Mouse (Mus musculus): ENCODE data around the gene Tmem200a. TPM values are rescaled to one million over a fixed set of nuclear protein-coding genes. Genes with fewer than 3 reads are reported as not detected.

The Tmem200a gene
- 0.41 and 2.7 TPM in 2 replicates for polyA plus RNA-seq (2016; fragmentation: Nextera tagmentation; extraction: Ambion mirVana)

DNA sequence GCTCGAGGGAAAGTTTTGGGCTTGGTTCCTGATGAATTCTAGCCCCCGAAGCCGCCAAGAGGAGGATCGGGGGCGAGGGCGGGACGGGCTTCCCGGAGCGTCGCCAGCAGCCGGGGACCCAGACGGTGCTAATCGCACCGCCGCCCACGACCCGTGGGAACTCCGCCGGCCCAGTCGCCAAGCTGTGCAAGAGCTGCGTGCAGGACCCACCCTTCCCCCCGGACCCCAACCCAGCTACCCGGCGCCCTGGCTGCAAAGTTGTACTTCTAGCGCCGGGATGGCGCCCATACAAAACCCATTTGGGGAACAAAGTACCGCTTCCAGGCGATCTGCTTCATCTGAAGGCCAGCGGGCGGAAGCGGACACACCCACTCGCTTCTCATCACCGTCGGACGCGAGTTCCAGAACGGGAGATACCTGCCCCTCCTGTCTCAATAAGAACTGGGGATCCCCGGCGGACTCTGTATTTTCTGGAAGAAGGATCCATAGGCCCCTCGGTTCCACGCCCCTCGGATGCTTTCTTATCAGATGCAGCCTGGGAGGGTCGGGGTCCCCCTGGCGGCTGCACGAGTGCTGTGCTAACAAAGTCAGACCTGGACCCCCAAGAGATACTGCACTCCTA, at the start of gene Tmem200a:
Tmem200a (minus strand) TSS at position 532 of the 622 bp plus-strand sequence.
- peak within 1 kb of the TSS; percentile 74 for H3K27ac ChIP-seq
- DNase-seq (ENCODE audit: low spot score), result peak; percentile 85
- H3K27me3 ChIP-seq (ENCODE audit: low read depth, poor library complexity, severe bottlenecking), result peaks cover 39% of the 10 kb centered on the region
- no peaks in the 10 kb centered on the region for H3K9me3 ChIP-seq (replicated peaks)
- WGBS, result under 1% methylated on average over 45 of the region's 46 CpGs
- H3K36me3 ChIP-seq, result no peaks in the 10 kb centered on the region
- H3K4me1 ChIP-seq, result peaks cover 9% of the 10 kb centered on the region
- H3K4me3 ChIP-seq, result peak within 1 kb of the TSS; percentile 59

DNA sequence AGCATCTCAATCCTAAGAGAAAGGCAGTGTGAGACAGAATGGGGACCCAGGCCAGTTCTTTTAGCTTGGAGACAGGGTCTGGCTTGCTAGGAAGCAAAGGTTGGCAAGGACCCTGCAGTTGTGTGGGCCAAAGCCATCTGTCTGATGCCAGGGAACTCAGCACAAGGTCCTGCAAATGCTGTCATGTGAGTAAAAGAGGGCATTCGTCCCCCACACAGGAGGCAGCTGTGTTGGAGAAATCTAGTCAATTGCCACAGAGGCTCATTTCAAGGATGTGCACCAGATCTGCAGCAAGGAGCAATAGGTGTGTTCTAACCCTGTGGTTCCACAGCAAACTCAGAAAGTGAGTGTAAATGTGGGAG, 41.0 kb upstream of the Tmem200a start:
- no peaks in the 10 kb centered on the region for H3K9me3 ChIP-seq (replicated peaks)
- DNase-seq (ENCODE audit: low spot score), result no peak
- H3K4me3 ChIP-seq, result no peak overlapping the region
- no peaks in the 10 kb centered on the region for H3K27me3 ChIP-seq (ENCODE audit: low read depth, poor library complexity, severe bottlenecking)
- H3K4me1 ChIP-seq, result no peaks in the 10 kb centered on the region
- no peaks in the 10 kb centered on the region for H3K36me3 ChIP-seq
- no peak overlapping the region for H3K27ac ChIP-seq
- 75% methylated on average over 1 of the region's 1 CpGs for WGBS

GRCm38 (mm10) chr10:26119067-26119821, 40.4 kb upstream of the Tmem200a start:
- Histone ChIP-seq H3K4me1 (no peaks in the 10 kb centered on the region), H3K36me3 (no peaks in the 10 kb centered on the region), H3K9me3 (replicated peaks) (no peaks in the 10 kb centered on the region), H3K27me3 (ENCODE audit: low read depth, poor library complexity, severe bottlenecking) (no peaks in the 10 kb centered on the region), H3K4me3 (no peak overlapping the region), H3K27ac (no peak overlapping the region)
- WGBS, result 91% methylated on average over 6 of the region's 6 CpGs
- DNase-seq (ENCODE audit: low spot score), result no peak

DNA sequence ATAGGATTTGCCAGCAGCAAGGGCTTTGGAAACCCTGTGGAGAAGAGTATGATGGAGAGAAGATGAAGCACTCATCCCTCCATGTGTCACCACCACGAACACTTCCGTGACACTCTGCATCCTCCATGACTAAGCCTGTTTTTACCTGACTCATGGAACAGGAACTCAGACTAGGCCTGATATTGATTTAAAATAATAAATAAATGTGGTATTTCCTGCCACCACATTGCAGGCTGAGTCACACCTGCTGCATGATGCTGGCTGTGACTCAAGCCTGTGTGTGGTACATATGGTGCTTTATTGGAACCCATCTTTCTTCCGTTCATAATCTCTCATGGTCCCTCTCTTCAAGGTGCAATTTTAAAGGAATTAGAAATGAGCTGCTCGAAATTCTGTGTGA, 35.6 kb upstream of the Tmem200a start:
- Histone ChIP-seq H3K27ac (no peak overlapping the region), H3K4me3 (no peak overlapping the region), H3K27me3 (ENCODE audit: low read depth, poor library complexity, severe bottlenecking) (no peaks in the 10 kb centered on the region), H3K4me1 (no peaks in the 10 kb centered on the region), H3K9me3 (replicated peaks) (no peaks in the 10 kb centered on the region), H3K36me3 (no peaks in the 10 kb centered on the region)
- no peak for DNase-seq (ENCODE audit: low spot score)
- 89% methylated on average over 4 of the region's 4 CpGs for WGBS

- Histone ChIP-seq H3K9me3 (replicated peaks) (no peaks in the 10 kb centered on the region), H3K4me3 (no peak overlapping the region), H3K4me1 (no peaks in the 10 kb centered on the region), H3K27ac (no peak overlapping the region), H3K36me3 (no peaks in the 10 kb centered on the region), H3K27me3 (ENCODE audit: low read depth, poor library complexity, severe bottlenecking) (no peaks in the 10 kb centered on the region)
- WGBS, result 82% methylated on average over 3 of the region's 3 CpGs
- DNase-seq (ENCODE audit: low spot score), result no peak
Observed at GRCm38 (mm10) chr10:26103330-26103982, 24.6 kb upstream of the Tmem200a start.

GRCm38 (mm10) chr10:26082081-26082480, 3.2 kb upstream of the Tmem200a start:
- Histone ChIP-seq H3K36me3 (no peaks in the 10 kb centered on the region), H3K4me1 (peaks cover 9% of the 10 kb centered on the region), H3K27ac (no peak overlapping the region), H3K9me3 (replicated peaks) (no peaks in the 10 kb centered on the region), H3K27me3 (ENCODE audit: low read depth, poor library complexity, severe bottlenecking) (peaks cover 19% of the 10 kb centered on the region), H3K4me3 (no peak overlapping the region)
- WGBS, result 59% methylated on average over 4 of the region's 4 CpGs
- DNase-seq (ENCODE audit: low spot score), result peak; percentile 69

DNA sequence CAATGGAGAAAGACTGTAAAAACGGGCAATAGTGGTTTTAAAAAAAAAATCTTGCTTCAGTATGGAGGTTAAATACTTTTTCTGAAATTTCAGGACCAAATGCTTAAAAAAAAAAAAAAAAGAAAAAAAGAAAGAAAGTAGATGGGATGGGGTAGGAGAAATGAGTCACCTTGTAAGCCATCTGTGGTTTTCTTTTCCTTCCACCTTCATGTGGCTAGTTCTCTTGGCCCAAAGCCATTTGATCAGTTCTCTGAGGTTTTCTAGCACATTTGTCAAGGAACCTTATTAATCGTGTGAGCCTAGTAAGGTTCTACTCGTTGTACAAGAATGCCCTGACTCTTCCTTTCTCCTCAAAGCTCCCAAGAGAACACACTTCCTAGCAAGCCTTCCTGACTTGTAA, 826 bp upstream of the Tmem200a start:
- no peak for DNase-seq (ENCODE audit: low spot score)
- H3K27ac ChIP-seq, result no peak overlapping the region
- 82% methylated on average over 3 of the region's 3 CpGs for WGBS

DNA sequence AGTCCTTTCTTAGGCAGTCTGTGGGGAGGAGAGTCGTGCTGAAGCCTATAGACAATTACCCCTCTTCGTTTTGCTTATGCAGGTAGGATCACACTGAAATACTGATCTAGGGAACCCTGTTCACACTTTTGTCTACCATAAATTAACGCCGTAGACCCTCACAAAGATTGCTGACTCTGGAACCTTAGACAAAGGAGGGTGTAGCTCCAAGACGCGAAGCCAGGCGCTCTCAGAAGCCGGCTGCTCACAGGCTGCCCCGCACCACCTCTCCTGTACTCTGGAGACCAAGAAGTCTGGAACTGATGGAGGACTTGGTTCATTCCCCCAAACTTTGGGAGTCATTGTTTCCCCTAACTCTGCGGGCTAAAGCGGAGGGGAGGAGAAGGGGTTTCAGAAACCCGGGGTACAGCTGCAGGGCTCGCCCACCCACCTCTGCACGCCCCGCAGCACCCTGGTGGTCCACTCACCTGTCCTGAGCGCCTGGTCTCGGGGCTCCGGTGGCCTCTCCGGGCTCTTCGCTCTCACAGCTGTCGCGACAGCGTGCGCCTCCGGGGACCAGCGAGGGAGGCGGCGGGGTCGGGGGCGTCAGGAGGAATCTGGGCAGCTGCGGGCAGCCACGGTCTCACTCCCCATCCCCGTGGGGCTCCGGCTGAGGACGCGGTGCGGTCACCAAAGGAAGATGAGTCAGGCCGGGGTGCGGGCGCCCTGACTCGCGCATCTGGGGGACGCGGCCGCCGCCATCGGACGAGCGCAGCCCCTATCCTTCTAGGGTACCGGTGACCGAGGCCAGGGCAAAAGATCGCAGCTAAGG, 976 bp downstream of the Tmem200a start, which contains the start of gene Gm9767:
Gm9767 (plus strand) TSS at position 585 of the 811 bp plus-strand sequence.
- DNase-seq (ENCODE audit: low spot score), result peak; percentile 61
- H3K9me3 ChIP-seq (replicated peaks), result no peaks in the 10 kb centered on the region
- 3% methylated on average over 52 of the region's 52 CpGs for WGBS
- peaks cover 9% of the 10 kb centered on the region for H3K4me1 ChIP-seq
- peak within 1 kb of the TSS; percentile 59 for H3K4me3 ChIP-seq
- H3K27ac ChIP-seq, result peak within 1 kb of the TSS; percentile 74
- no peaks in the 10 kb centered on the region for H3K36me3 ChIP-seq
- peaks cover 39% of the 10 kb centered on the region for H3K27me3 ChIP-seq (ENCODE audit: low read depth, poor library complexity, severe bottlenecking)

More for the DNA sequence above, 826 bp upstream of the Tmem200a start:
- no peaks in the 10 kb centered on the region for H3K9me3 ChIP-seq (replicated peaks)
- H3K4me3 ChIP-seq, result no peak overlapping the region
- peaks cover 9% of the 10 kb centered on the region for H3K4me1 ChIP-seq
- peaks cover 39% of the 10 kb centered on the region for H3K27me3 ChIP-seq (ENCODE audit: low read depth, poor library complexity, severe bottlenecking)
- no peaks in the 10 kb centered on the region for H3K36me3 ChIP-seq

DNA sequence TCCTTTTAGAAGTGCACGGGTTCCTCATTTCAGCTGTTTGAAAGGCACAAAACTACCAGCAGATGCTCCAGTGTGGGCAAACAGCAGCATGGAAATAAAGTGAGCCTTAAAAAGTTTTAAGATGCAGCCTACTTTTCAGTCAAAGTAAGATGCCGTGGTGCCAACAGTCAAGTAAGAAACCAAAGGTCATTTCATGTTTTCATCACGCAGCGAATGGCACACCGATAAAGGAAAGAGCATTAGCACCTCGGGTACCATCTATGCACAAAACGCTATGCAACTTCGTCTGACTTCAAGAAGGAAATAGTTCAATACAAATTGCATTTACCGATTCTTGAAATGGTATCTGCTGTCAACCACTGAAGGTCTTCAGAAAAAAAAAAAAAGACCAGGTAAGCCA, 1.9 kb downstream of the Tmem200a start:
- no peak overlapping the region for H3K4me3 ChIP-seq
- no peaks in the 10 kb centered on the region for H3K36me3 ChIP-seq
- H3K27me3 ChIP-seq (ENCODE audit: low read depth, poor library complexity, severe bottlenecking), result peaks cover 39% of the 10 kb centered on the region
- peaks cover 9% of the 10 kb centered on the region for H3K4me1 ChIP-seq
- no peak overlapping the region for H3K27ac ChIP-seq
- WGBS, result 90% methylated on average over 9 of the region's 9 CpGs
- DNase-seq (ENCODE audit: low spot score), result no peak
- no peaks in the 10 kb centered on the region for H3K9me3 ChIP-seq (replicated peaks)

DNA sequence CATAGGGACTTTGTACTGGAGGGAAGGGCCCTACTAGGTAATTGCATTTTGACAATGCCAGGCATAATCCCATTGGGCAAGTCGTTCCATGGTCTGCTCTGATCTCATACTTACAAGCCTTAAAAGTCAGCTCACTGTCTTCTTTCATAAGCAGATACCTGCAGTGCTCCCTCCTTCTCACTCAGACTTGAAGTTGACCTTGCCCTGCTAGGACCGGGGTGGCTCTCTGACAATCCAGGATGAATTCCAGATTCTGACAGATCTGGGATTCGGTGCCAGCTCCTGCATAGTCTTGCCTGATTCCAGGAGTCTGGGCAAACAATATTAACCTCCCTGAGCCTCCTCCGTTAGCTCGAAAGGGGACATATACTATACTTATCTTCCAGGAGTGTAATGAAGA, 6.9 kb downstream of the Tmem200a start:
- no peaks in the 10 kb centered on the region for H3K4me1 ChIP-seq
- no peaks in the 10 kb centered on the region for H3K36me3 ChIP-seq
- WGBS, result 91% methylated on average over 5 of the region's 5 CpGs
- no peak overlapping the region for H3K4me3 ChIP-seq
- peaks cover 19% of the 10 kb centered on the region for H3K27me3 ChIP-seq (ENCODE audit: low read depth, poor library complexity, severe bottlenecking)
- H3K27ac ChIP-seq, result no peak overlapping the region
- H3K9me3 ChIP-seq (replicated peaks), result no peaks in the 10 kb centered on the region
- DNase-seq (ENCODE audit: low spot score), result no peak

GRCm38 (mm10) chr10:26063071-26063470, 15.8 kb downstream of the Tmem200a start:
- Histone ChIP-seq H3K9me3 (replicated peaks) (no peaks in the 10 kb centered on the region), H3K27ac (no peak overlapping the region), H3K4me1 (no peaks in the 10 kb centered on the region), H3K27me3 (ENCODE audit: low read depth, poor library complexity, severe bottlenecking) (no peaks in the 10 kb centered on the region), H3K4me3 (no peak overlapping the region), H3K36me3 (no peaks in the 10 kb centered on the region)
- WGBS, result 95% methylated on average over 4 of the region's 4 CpGs
- DNase-seq (ENCODE audit: low spot score), result no peak

DNA sequence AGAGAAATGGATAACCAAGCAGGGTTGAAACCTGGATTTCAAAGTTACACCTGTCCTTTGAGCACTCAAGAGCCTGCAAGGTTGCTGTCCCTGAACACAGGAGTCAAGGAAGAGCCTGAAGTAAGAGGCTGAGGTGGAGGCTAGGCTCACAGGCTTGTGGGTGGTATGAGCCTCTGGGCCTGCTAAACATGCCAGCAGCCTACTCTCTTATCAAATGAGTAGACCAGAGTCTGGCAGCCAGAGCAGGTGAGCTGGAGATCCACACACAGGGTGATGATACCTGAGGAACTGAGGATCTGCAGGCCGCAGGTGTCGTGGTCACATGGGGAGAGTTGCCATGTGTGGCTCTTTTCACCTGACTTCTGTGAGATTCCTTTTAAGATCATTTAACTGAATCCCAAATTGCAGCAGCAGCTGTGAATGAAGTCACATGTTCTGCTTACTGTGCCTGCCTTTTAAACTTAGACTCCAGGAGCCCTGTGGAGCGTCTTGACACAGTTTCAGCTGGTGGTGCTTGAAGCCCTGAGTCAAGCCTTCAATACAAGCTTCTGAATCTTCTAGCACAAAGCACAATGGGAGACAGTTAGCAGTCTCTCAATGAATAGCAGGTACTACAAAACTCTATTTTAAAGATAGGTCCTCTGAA, 19.1 kb downstream of the Tmem200a start:
- no peak overlapping the region for H3K4me3 ChIP-seq
- no peak for DNase-seq (ENCODE audit: low spot score)
- H3K9me3 ChIP-seq (replicated peaks), result no peaks in the 10 kb centered on the region
- H3K4me1 ChIP-seq, result no peaks in the 10 kb centered on the region
- H3K27ac ChIP-seq, result no peak overlapping the region
- no peaks in the 10 kb centered on the region for H3K27me3 ChIP-seq (ENCODE audit: low read depth, poor library complexity, severe bottlenecking)
- H3K36me3 ChIP-seq, result no peaks in the 10 kb centered on the region
- WGBS, result 94% methylated on average over 3 of the region's 3 CpGs
